Mouse (Mus musculus): Measurements from ENCODE around the gene Ttpal.
"Not testable (repeated sequence)": the region's sequence is repeated elsewhere in the genome, so short reads cannot be mapped to it uniquely, and the experiment has no call there.

Ttpal gene

DNA sequence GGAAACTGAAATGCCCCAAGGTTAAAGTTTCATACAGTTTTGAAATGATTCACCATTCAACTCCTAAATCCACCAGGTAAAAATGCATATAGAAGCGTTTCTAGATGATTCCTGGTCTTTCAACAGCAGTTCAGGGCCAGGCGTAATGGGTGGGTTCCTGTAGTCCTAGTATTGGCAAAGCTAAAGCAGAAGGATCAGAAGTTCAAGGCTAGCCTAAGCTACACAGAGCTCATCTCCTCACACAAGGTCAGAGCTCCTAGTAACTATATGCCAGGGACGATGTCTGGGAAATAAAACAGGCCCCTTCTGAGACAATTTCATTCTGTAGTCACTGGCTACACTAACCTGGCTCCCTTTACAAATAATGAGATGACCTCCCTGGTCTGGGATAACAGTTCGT, 29.1 kb downstream of the Ttpal start:
- no peak for DNase-seq (ENCODE audit: low spot score)

- no peak for DNase-seq (ENCODE audit: low spot score)
These were observed 29.6 kb downstream of the Ttpal start for GRCm38 (mm10) chr2:163631715-163632114.

- no peak for DNase-seq (ENCODE audit: low spot score)
These were observed 32.1 kb downstream of the Ttpal start for GRCm38 (mm10) chr2:163634211-163634610.

- DNase-seq (ENCODE audit: low spot score), result no peak
These were observed 33.9 kb downstream of the Ttpal start for GRCm38 (mm10) chr2:163636057-163636456.

DNA sequence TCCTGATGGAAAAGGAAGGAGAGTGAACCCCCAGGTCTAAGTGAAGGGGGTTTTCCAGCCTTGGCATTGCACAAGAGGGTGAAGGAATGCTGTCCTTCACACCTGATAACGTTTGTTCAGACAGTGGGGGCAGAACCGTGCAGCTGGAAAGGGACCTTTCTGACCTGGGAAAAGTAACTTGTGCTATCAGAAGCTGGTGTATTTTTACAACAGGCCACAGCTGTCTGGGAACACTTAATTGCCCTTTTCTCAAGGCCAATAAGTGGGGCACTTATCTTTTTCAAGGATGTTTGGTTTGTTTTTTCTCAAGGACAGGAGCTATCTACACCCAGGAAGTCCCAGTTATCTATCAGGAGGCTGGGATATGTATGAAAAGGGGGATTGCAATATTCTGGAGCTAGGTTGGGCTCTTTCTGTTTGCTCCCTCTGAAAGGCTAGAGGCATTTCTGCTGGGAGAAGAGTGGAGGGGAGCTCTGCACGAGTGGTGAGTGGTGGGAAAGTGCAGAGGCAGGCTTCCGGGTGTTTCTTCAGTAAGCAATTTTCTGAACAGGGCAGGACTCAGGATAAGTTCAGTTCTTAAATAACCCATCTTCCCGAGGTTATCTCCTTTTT, 35.6 kb downstream of the Ttpal start:
- no peak for DNase-seq (ENCODE audit: low spot score)

GRCm38 (mm10) chr2:163640493-163640892, 38.4 kb downstream of the Ttpal start:
- no peak for DNase-seq (ENCODE audit: low spot score)

DNA sequence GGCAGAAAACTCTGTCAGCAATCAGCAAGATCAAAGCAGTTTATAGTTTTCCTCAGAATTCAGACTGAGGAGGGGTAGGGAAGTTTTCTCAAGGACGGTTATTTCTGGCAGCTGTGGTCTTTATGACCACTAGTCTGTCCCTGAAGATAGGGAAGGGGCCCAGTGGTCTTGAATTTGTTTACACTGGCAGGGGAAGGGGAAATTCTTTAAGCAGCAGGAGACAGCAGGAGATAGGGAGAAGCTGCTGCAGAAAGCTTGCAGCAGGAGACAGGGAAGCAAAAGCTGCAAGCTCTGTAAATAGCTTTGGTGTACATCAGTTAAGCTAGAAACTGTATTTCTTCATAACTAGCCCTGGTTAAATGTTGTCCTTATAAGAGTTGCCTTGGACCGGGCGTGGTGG, 39.6 kb downstream of the Ttpal start:
- DNase-seq (ENCODE audit: low spot score), result no peak

GRCm38 (mm10) chr2:163642685-163643575, 40.8 kb downstream of the Ttpal start:
- DNase-seq (ENCODE audit: low spot score), result no peak

GRCm38 (mm10) chr2:163643576-163643971, 41.5 kb downstream of the Ttpal start:
- DNase-seq (ENCODE audit: low spot score), result no peak

- DNase-seq (ENCODE audit: low spot score), result no peak
These were observed 41.9 kb downstream of the Ttpal start for GRCm38 (mm10) chr2:163644047-163644446.

DNA sequence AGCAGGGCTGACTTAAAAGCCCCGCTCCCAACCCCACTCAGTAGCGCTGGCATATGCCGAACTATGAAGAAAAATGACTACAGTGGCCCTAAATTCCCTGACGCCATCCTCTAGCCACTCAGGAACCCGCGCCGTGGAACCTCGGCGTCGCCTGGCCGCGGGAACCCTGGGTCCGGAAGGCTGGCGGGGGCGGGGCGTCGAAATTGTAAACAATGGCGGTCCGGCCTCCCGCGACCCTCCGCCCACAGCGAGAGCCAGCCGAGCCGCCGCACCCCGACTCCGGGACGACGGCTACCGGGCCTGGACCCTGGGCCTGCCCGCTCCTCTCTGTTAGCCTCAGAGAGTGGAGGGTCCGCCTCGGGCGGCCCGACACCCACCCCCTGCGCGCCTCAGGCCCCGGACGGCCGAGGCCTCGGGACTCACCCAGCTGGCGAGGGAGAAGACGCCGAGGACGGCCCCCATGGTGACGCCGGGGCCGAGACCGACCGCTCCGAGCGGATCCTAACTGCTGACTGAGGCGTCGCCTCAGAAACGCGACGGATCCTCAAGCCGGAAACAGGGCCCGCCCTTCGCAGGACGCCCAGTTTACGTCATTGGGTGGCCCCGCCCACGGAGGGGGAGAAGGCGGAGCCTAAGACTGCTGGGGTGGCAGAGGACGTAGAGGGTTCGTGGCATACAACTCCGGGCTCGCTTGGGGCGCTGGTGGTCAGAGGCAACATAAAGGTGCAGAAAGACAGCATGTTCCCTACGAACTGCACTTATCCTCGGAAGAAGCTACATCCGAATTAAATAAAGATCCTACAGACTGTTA, 42.7 kb downstream of the Ttpal start, which contains the start of gene Serinc3:
Serinc3 (minus strand) TSS at position 557 of the 811 bp plus-strand sequence.
- peak; percentile 99 for DNase-seq (ENCODE audit: low spot score)

- DNase-seq (ENCODE audit: low spot score), result no peak
These were observed 43.8 kb downstream of the Ttpal start for GRCm38 (mm10) chr2:163645700-163646460.

GRCm38 (mm10) chr2:163646461-163647080, 44.5 kb downstream of the Ttpal start:
- no peak for DNase-seq (ENCODE audit: low spot score)

- not testable (repeated sequence) for DNase-seq (ENCODE audit: low spot score)
These were observed 53.6 kb downstream of the Ttpal start for GRCm38 (mm10) chr2:163655699-163656098.

GRCm38 (mm10) chr2:163657486-163657885, 55.4 kb downstream of the Ttpal start:
- DNase-seq (ENCODE audit: low spot score), result no peak

GRCm38 (mm10) chr2:163657975-163658886, 56.1 kb downstream of the Ttpal start, which contains the start of gene Pkig:
Gene Pkig, plus strand, starts transcription at chr2:163658386.
- DNase-seq (ENCODE audit: low spot score), result peak; percentile 87

DNA sequence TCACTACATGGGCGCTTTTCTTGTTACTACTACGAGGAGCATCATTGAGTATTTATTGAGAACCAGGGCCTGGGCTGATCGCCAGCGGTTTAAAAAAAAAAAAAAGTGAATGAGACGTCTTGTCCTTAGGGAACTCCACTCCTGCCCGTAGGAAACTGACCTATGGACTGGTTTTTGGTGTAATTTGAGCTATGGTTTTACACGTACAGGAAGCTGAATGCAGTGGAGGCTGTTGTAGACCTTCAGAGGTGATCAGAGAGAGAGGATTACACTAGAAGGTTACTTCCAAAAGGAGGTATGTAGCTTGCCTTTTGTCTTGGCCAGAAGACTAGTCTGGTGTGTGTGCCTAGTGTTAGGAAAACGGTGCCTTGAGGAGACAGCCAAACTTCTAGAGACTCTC, 56.8 kb downstream of the Ttpal start:
- DNase-seq (ENCODE audit: low spot score), result no peak

GRCm38 (mm10) chr2:163659431-163659830, 57.3 kb downstream of the Ttpal start:
- no peak for DNase-seq (ENCODE audit: low spot score)

- no peak for DNase-seq (ENCODE audit: low spot score)
These were observed 58.1 kb downstream of the Ttpal start for GRCm38 (mm10) chr2:163660103-163660701.

All from urinary bladder, postnatal 25 days (tissue).